Mouse (Mus musculus): ENCODE measurements around the gene Gprin2. TPM values are rescaled to one million over a fixed set of nuclear protein-coding genes. Genes with fewer than 3 reads are reported as not detected.

The Gprin2 gene
- polyA plus RNA-seq, 1 experiment from 2014 or later: 0.02 TPM

DNA sequence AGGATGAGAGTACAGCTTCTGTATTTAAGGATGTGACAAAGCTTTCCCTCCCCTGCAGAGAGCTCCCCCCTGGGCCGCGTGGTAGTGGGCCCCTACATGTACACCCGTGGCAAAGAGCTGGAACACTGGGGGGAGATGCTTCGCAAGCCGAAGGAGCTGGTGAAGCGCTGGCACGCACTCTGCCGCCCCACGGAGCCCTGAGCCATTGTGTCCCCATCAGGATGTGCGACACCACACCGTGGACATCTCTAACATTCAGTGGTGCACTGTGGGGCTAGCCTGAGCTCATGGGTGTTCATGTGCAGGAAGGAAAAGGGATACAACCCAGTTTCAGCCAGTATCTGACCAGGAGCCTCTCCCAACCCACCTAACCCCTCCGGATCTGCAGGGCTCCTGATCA is 26.5 kb upstream of the Gprin2 start:
- Histone ChIP-seq H3K9me3 (replicated peaks; ENCODE audit: control insufficient read depth, low read length) (no peaks in the 10 kb centered on the region; the same call in 1 of the 2 replicates), H3K4me2 (ENCODE audit: low read depth, low read length) (no peak overlapping the region), H3K27ac (ENCODE audit: low read length) (no peak overlapping the region), H3K4me1 (ENCODE audit: control insufficient read depth, low read depth, low read length) (no peaks in the 10 kb centered on the region), H3K4me3 (ENCODE audit: low read depth, low read length) (no peak overlapping the region), H3K27me3 (ENCODE audit: control insufficient read depth, insufficient read depth, low read depth, low read length) (no peaks in the 10 kb centered on the region), H3K9ac (ENCODE audit: low read depth, low read length) (no peak overlapping the region), H3K36me3 (ENCODE audit: control insufficient read depth, insufficient read depth) (no peaks in the 10 kb centered on the region; the same call in 1 of the 2 replicates)
- 58% methylated on average over 12 of the region's 12 CpGs for WGBS (ENCODE audit: insufficient replicate concordance)
- no peak for ATAC-seq (ENCODE audit: low read depth)

DNA sequence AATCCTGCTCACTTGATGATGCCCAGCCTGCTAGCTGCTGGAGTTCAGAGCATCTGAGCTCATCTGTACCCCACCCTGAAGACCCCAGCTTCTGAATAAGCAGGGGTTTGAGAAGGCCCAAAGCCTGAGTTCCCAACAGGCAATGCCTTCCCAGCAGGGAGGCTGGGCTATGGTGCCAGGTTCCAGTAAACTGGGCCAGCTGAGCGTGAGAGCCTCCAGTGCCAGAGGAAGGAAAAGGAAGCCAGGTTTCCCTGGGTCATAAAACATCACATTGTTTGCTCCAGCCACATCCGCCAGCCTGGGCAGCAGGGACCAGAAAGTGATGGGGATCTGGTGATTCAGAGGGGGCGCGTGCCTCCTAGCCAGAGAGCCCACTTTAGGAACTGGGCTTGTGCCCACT is 25.1 kb upstream of the Gprin2 start:
- Histone ChIP-seq H3K4me3 (ENCODE audit: low read depth, low read length) (no peak overlapping the region), H3K27me3 (ENCODE audit: control insufficient read depth, insufficient read depth, low read depth, low read length) (no peaks in the 10 kb centered on the region), H3K4me1 (ENCODE audit: control insufficient read depth, low read depth, low read length) (no peaks in the 10 kb centered on the region), H3K27ac (ENCODE audit: low read length) (no peak overlapping the region), H3K4me2 (ENCODE audit: low read depth, low read length) (no peak overlapping the region), H3K9me3 (replicated peaks; ENCODE audit: control insufficient read depth, low read length) (no peaks in the 10 kb centered on the region; the same call in 1 of the 2 replicates), H3K36me3 (ENCODE audit: control insufficient read depth, insufficient read depth) (no peaks in the 10 kb centered on the region; the same call in 1 of the 2 replicates), H3K9ac (ENCODE audit: low read depth, low read length) (no peak overlapping the region)
- 55% methylated on average over 4 of the region's 4 CpGs for WGBS (ENCODE audit: insufficient replicate concordance)
- no peak for ATAC-seq (ENCODE audit: low read depth)

GRCm38 (mm10) chr14:34225986-34226385 is 24.5 kb upstream of the Gprin2 start:
- WGBS (ENCODE audit: insufficient replicate concordance): 60% methylated on average over 9 of the region's 9 CpGs

GRCm38 (mm10) chr14:34223362-34223898 is 22.0 kb upstream of the Gprin2 start:
- Histone ChIP-seq H3K9ac (ENCODE audit: low read depth, low read length) (no peak overlapping the region), H3K4me1 (ENCODE audit: control insufficient read depth, low read depth, low read length) (no peaks in the 10 kb centered on the region), H3K36me3 (ENCODE audit: control insufficient read depth, insufficient read depth) (no peaks in the 10 kb centered on the region), H3K9me3 (replicated peaks; ENCODE audit: control insufficient read depth, low read length) (no peaks in the 10 kb centered on the region), H3K27ac (ENCODE audit: low read length) (no peak overlapping the region), H3K4me2 (ENCODE audit: low read depth, low read length) (no peak overlapping the region), H3K27me3 (ENCODE audit: control insufficient read depth, insufficient read depth, low read depth, low read length) (peaks cover 13% of the 10 kb centered on the region), H3K4me3 (ENCODE audit: low read depth, low read length) (no peak overlapping the region)
- no peak for ATAC-seq (ENCODE audit: low read depth)
- WGBS (ENCODE audit: insufficient replicate concordance): 56% methylated on average over 5 of the region's 5 CpGs

More at GRCm38 (mm10) chr14:34225986-34226385, 24.5 kb upstream of the Gprin2 start:
- Histone ChIP-seq H3K9me3 (replicated peaks; ENCODE audit: control insufficient read depth, low read length) (no peaks in the 10 kb centered on the region), H3K36me3 (ENCODE audit: control insufficient read depth, insufficient read depth) (no peaks in the 10 kb centered on the region), H3K27me3 (ENCODE audit: control insufficient read depth, insufficient read depth, low read depth, low read length) (no peaks in the 10 kb centered on the region), H3K27ac (ENCODE audit: low read length) (no peak overlapping the region), H3K9ac (ENCODE audit: low read depth, low read length) (no peak overlapping the region), H3K4me3 (ENCODE audit: low read depth, low read length) (no peak overlapping the region), H3K4me1 (ENCODE audit: control insufficient read depth, low read depth, low read length) (no peaks in the 10 kb centered on the region), H3K4me2 (ENCODE audit: low read depth, low read length) (no peak overlapping the region)
- no peak for ATAC-seq (ENCODE audit: low read depth)

DNA sequence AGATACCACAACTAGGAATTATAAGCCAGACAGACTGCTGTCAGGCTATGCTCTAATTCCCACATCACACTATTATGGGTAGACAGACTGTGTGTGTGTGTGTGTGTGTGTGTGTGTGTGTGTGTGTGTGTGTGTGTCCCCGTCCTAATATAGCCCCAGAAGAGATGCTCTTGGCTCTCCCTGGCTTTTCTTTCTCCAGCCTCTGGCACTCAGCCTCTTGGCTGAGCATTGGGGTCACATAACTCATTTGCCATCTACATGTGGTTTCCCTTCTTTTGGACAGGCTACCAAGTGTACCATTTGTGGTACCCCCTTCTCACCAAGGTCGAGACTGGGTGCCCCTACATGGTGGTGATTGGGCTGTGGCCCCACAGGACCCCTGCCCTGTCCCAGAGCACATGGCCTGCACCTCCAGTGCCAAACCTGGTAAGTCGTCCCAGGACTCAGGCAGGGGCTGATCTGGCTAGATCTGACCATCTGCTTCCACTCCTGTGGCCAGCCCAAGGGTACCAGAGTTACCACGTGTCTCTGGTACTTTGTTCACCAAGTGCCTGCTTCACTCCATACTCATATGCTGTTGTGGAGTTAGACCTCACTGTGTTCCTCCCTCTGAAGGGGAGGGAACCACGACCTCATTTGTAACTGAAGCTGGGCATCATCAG is 20.1 kb upstream of the Gprin2 start:
- Histone ChIP-seq H3K4me3 (ENCODE audit: low read depth, low read length) (no peak overlapping the region), H3K27ac (ENCODE audit: low read length) (no peak overlapping the region), H3K9me3 (replicated peaks; ENCODE audit: control insufficient read depth, low read length) (no peaks in the 10 kb centered on the region), H3K9ac (ENCODE audit: low read depth, low read length) (no peak overlapping the region), H3K27me3 (ENCODE audit: control insufficient read depth, insufficient read depth, low read depth, low read length) (peaks cover 13% of the 10 kb centered on the region), H3K4me2 (ENCODE audit: low read depth, low read length) (no peak overlapping the region), H3K36me3 (ENCODE audit: control insufficient read depth, insufficient read depth) (no peaks in the 10 kb centered on the region), H3K4me1 (ENCODE audit: control insufficient read depth, low read depth, low read length) (no peaks in the 10 kb centered on the region)
- 40% methylated on average over 5 of the region's 5 CpGs for WGBS (ENCODE audit: insufficient replicate concordance)
- no peak for ATAC-seq (ENCODE audit: low read depth)

GRCm38 (mm10) chr14:34220426-34220825 is 19.0 kb upstream of the Gprin2 start:
- Histone ChIP-seq H3K4me1 (ENCODE audit: control insufficient read depth, low read depth, low read length) (no peaks in the 10 kb centered on the region), H3K9ac (ENCODE audit: low read depth, low read length) (no peak overlapping the region), H3K9me3 (replicated peaks; ENCODE audit: control insufficient read depth, low read length) (no peaks in the 10 kb centered on the region), H3K27ac (ENCODE audit: low read length) (no peak overlapping the region), H3K4me2 (ENCODE audit: low read depth, low read length) (peak overlapping the region; percentile 53; the same call in 1 of the 2 replicates), H3K4me3 (ENCODE audit: low read depth, low read length) (no peak overlapping the region), H3K27me3 (ENCODE audit: control insufficient read depth, insufficient read depth, low read depth, low read length) (peaks cover 13% of the 10 kb centered on the region), H3K36me3 (ENCODE audit: control insufficient read depth, insufficient read depth) (no peaks in the 10 kb centered on the region)
- WGBS (ENCODE audit: insufficient replicate concordance): 51% methylated on average over 5 of the region's 5 CpGs
- ATAC-seq (ENCODE audit: low read depth): no peak

DNA sequence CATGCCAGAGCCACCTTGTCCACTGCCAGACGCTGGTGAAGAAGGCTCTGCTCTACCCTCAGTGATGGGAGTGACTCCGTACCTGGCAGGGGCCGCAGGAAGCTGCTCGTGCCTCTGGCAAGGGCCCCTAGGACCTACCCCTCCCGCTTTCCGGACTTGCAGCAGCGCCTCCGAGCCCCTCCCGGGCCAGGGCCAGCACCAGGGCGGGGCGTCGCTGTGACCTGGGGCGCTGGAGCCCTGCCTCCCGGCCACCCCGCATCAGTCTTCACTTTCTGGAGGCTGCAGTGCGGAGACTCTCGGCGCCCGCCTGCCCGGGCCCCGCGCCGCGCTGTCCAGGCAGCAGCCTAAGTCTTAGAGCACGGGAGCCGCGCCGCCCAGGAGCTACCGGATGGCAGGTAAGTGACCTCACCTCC is 18.3 kb upstream of the Gprin2 start:
- WGBS (ENCODE audit: insufficient replicate concordance): 3% methylated on average over 29 of the region's 29 CpGs
- peaks cover 13% of the 10 kb centered on the region for H3K27me3 ChIP-seq (ENCODE audit: control insufficient read depth, insufficient read depth, low read depth, low read length)
- H3K4me1 ChIP-seq (ENCODE audit: control insufficient read depth, low read depth, low read length): no peaks in the 10 kb centered on the region
- peak overlapping the region; percentile 33 for H3K4me3 ChIP-seq (ENCODE audit: low read depth, low read length)
- no peaks in the 10 kb centered on the region for H3K9me3 ChIP-seq (replicated peaks; ENCODE audit: control insufficient read depth, low read length)
- H3K4me2 ChIP-seq (ENCODE audit: low read depth, low read length): peak overlapping the region; percentile 53
- H3K9ac ChIP-seq (ENCODE audit: low read depth, low read length): no peak overlapping the region
- H3K27ac ChIP-seq (ENCODE audit: low read length): no peak overlapping the region
- ATAC-seq (ENCODE audit: low read depth): peak; percentile 30; the same call in 1 of the 2 replicates
- H3K36me3 ChIP-seq (ENCODE audit: control insufficient read depth, insufficient read depth): no peaks in the 10 kb centered on the region

DNA sequence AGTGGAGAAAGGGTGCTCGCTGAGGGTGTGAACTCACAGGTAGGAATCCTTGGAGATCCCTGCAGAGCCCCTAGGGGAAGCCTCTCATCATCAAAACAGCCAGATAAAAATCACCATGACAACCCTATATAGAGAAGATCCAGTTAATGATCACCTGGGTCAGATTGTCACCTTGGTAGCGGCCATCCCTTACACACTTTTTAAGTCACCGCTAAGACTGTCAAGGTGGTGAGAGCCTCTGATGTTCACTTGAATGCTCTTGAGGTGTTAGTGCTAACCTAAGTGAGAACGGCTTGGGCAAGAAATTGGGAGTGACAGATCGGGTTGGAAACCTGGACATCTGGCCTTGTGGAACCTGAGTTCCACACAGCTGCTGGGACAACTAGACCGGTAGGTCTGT is 17.8 kb upstream of the Gprin2 start, which contains the start of gene Syt15:
TSS of gene Syt15 (plus strand) at position 301 of the 400 bp plus-strand sequence.
- Histone ChIP-seq H3K27ac (ENCODE audit: low read length) (no peak within 1 kb of the TSS), H3K4me3 (ENCODE audit: low read depth, low read length) (peak within 1 kb of the TSS; percentile 33), H3K9me3 (replicated peaks; ENCODE audit: control insufficient read depth, low read length) (no peaks in the 10 kb centered on the region), H3K27me3 (ENCODE audit: control insufficient read depth, insufficient read depth, low read depth, low read length) (peaks cover 13% of the 10 kb centered on the region), H3K4me2 (ENCODE audit: low read depth, low read length) (peak within 1 kb of the TSS; percentile 53), H3K4me1 (ENCODE audit: control insufficient read depth, low read depth, low read length) (no peaks in the 10 kb centered on the region), H3K36me3 (ENCODE audit: control insufficient read depth, insufficient read depth) (no peaks in the 10 kb centered on the region), H3K9ac (ENCODE audit: low read depth, low read length) (no peak within 1 kb of the TSS)
- WGBS (ENCODE audit: insufficient replicate concordance): 48% methylated on average over 6 of the region's 6 CpGs
- no peak for ATAC-seq (ENCODE audit: low read depth)

DNA sequence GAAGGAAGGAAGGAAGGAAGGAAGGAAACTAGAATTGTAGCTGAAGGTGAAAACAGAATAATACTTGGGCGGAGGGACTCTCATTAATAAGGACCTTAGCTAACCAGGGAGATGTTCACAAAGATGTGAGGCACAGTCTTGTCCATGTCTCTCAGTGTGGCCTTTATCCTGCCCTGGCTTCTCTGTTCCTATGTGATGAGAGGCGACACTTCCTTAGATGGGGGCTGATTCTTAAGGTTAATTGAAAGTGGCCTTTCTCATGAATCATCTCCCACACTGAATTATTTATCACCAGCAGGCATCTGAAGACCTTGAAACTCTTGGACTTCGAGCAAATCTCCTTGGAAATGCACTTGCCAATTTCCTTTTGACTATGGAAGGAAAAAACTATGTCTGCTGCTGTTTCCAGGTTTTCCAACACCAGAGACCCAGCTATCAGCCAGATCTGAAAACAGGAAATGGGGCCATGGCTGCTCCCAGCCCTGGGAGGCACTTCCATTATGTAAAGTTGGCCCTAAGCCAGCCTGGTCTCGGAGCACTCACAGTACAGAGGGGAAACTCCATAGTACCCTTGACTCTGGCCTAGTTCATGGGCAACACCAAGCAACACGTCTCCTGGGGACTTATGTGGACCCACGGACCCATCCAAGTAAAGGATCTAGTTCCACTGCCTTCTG is 14.1 kb upstream of the Gprin2 start:
- H3K9me3 ChIP-seq (replicated peaks; ENCODE audit: control insufficient read depth, low read length): no peaks in the 10 kb centered on the region
- 42% methylated on average over 6 of the region's 6 CpGs for WGBS (ENCODE audit: insufficient replicate concordance)
- H3K27ac ChIP-seq (ENCODE audit: low read length): no peak overlapping the region
- H3K4me2 ChIP-seq (ENCODE audit: low read depth, low read length): no peak overlapping the region
- peaks cover 9% of the 10 kb centered on the region for H3K27me3 ChIP-seq (ENCODE audit: control insufficient read depth, insufficient read depth, low read depth, low read length)
- H3K4me3 ChIP-seq (ENCODE audit: low read depth, low read length): no peak overlapping the region
- H3K36me3 ChIP-seq (ENCODE audit: control insufficient read depth, insufficient read depth): no peaks in the 10 kb centered on the region
- no peaks in the 10 kb centered on the region for H3K4me1 ChIP-seq (ENCODE audit: control insufficient read depth, low read depth, low read length)
- ATAC-seq (ENCODE audit: low read depth): peak; percentile 58; the same call in 1 of the 2 replicates
- H3K9ac ChIP-seq (ENCODE audit: low read depth, low read length): no peak overlapping the region
